ENCODE assay signal across 8 mouse cellular contexts in the genomic region with DNA sequence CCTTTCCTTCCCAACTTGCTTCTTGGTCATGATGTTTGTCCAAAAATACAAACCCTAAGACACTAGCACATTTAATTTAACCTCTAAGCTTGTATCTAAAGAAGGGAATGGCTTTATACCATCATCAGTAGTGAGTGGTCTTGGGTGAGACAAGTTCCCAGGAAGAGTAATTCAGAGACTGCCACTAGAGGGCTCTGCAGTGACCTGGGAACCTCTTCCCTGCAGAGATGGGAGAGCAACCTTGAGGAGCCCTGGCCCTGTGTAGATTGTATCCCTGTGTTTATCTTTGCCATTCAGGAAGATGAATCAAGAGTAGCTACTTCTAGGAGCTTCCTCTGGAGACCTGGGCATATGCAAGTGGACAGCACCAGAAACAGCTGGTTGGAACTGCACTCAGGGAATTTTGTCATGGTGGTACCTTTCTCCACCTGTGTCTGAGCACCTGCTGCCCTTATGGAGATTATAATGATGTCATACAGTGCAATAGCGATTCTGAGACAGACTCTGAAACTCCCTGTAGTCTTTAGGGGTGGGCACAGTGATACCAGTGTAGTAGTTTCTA. TPM values are rescaled to one million over a fixed set of nuclear protein-coding genes. Genes with fewer than 3 reads are reported as not detected.
DNase-seq lines count a peak whose midpoint lies in the region; ATAC-seq and TF ChIP-seq lines count a peak whose summit lies in the region.

No protein-coding gene starts in this region.

- H3K4me1 ChIP-seq in hindbrain, postnatal 0 days (ENCODE audit: insufficient read depth, low read length): 0 out of 2 replicates have a peak, but pooled peaks cover 6% of the 10 kb centered on the region
- H3K4me1 ChIP-seq in liver, embryonic 14.5 days (replicated peaks; ENCODE audit: control insufficient read depth in 2 of 2, insufficient read depth in 2 of 2, low read length in 1 of 2): no peaks in the 10 kb centered on the region

- TF ChIP-seq EP300 in liver, embryonic 14.5 days (IDR thresholded peaks at IDR 0.05; ENCODE audit: low read depth): no peak

- no peak overlapping the region for H3K27ac ChIP-seq in hindbrain, postnatal 0 days
- no peak overlapping the region for H3K27ac ChIP-seq in liver, embryonic 14.5 days

- no peaks in the 10 kb centered on the region for H3K9me3 ChIP-seq in hindbrain, postnatal 0 days (ENCODE audit: low read length)
- H3K9me3 ChIP-seq in liver, embryonic 14.5 days (ENCODE audit: control insufficient read depth, low read length): no peaks in the 10 kb centered on the region

- no peak overlapping the region for H3K9ac ChIP-seq in hindbrain, postnatal 0 days (replicated peaks; ENCODE audit: low read length)
- H3K9ac ChIP-seq in liver, embryonic 14.5 days (replicated peaks): no peak overlapping the region

- no peaks in the 10 kb centered on the region for H3K36me3 ChIP-seq in hindbrain, postnatal 0 days (ENCODE audit: insufficient read depth, low read length)
- H3K36me3 ChIP-seq in liver, embryonic 14.5 days (replicated peaks; ENCODE audit: control insufficient read depth, insufficient read depth, low read depth): no peaks in the 10 kb centered on the region

- 43% methylated on average over 1 of the region's 1 CpGs for WGBS in hindbrain, postnatal 0 days
- 13% methylated on average over 1 of the region's 1 CpGs for WGBS in liver, embryonic 14.5 days (ENCODE audit: insufficient replicate concordance)

- H3K4me3 ChIP-seq in hindbrain, postnatal 0 days (ENCODE audit: low read length): no peak overlapping the region
- no peak overlapping the region for H3K4me3 ChIP-seq in liver, embryonic 14.5 days (ENCODE audit: insufficient read depth in 1 of 2, low read depth in 2 of 2, low read length in 2 of 2)

- TF ChIP-seq CTCF in hindbrain, postnatal 0 days (IDR thresholded peaks at IDR 0.05; ENCODE audit: low read depth): peak; percentile 76
- peak; percentile 53 for TF ChIP-seq CTCF in liver, embryonic 14.5 days (IDR thresholded peaks at IDR 0.05; ENCODE audit: low read depth)

- peak; percentile 33 for ATAC-seq in hindbrain, postnatal 0 days
- no peak for ATAC-seq in liver, embryonic 14.5 days (ENCODE audit: insufficient read depth)
- no peak for ATAC-seq in inflammation-experienced regulatory T-cells, adult 6 months

- H3K27me3 ChIP-seq in hindbrain, postnatal 0 days (ENCODE audit: insufficient read depth, low read length): no peaks in the 10 kb centered on the region
- peaks cover 10% of the 10 kb centered on the region for H3K27me3 ChIP-seq in liver, embryonic 14.5 days (ENCODE audit: control insufficient read depth, insufficient read depth, low read length)

- peak; percentile 46 for DNase-seq in left cerebral cortex, adult 11 months (ENCODE audit: low spot score)
- DNase-seq in left cerebral cortex, adult 8-10 months (ENCODE audit: low spot score in 2 of 2): no peak
- peak; percentile 52 for DNase-seq in WW6 (ENCODE audit: low read depth, low spot score)
- DNase-seq in cerebellum, adult 9-11 months: peak; percentile 73
- DNase-seq in hindbrain, postnatal 0 days (ENCODE audit: low spot score): peak; percentile 78
- peak in 1 of 3 experiments; percentile 7 for DNase-seq in liver, embryonic 14.5 days (ENCODE audit: low read depth in 3 of 3, low spot score in 3 of 3)
- peak; percentile 85 for DNase-seq in retina, embryonic 14.5 days (ENCODE audit: low spot score)

- H3K4me2 ChIP-seq in hindbrain, postnatal 0 days (ENCODE audit: low read depth, low read length): no peak overlapping the region
- no peak overlapping the region for H3K4me2 ChIP-seq in liver, embryonic 14.5 days (ENCODE audit: low read depth)

RNA-seq across cellular contexts. Expression of a gene that starts 1.0 kb away (rescaled TPM):
- total RNA-seq in left cerebral cortex, adult 8-10 months (2022): 10 to 100 TPM; 33.6 to 40.5 (median 36.6) TPM
- total RNA-seq in hindbrain, postnatal 0 days (2014; rRNA removed): 3.8 and 6.1 TPM in 2 replicates
- 6.1 and 6.5 TPM in 2 replicates for polyA plus RNA-seq in hindbrain, postnatal 0 days (2015; fragmentation: Nextera tagmentation; extraction: Ambion mirVana)
- polyA plus RNA-seq in liver, embryonic 14.5 days (2012; rRNA removed): not detected in 2 replicates
- polyA plus RNA-seq in liver, embryonic 14.5 days (2014; fragmentation: Nextera tagmentation; extraction: Ambion mirVana): not detected in 2 replicates
- not detected for polyA plus RNA-seq in inflammation-experienced regulatory T-cells, adult 6 months (2017; shearing (Covaris generic))

Comparison
In these comparisons a context has a peak if more than half of its experiments do, and no peak if none do; other contexts are left out.
1. DNase-seq: peak in left cerebral cortex, adult 11 months (single experiment), WW6 (single experiment), cerebellum, adult 9-11 months (single experiment), hindbrain, postnatal 0 days (single experiment) and retina, embryonic 14.5 days (single experiment); none in left cerebral cortex, adult 8-10 months (0 of 2).